Mouse (Mus musculus) left cerebral cortex, postnatal 4 days (tissue): ENCODE measurements around the gene Flt3l. TPM values are rescaled to one million over a fixed set of nuclear protein-coding genes. Genes with fewer than 3 reads are reported as not detected.
"Not testable (repeated sequence)": the region's sequence is repeated elsewhere in the genome, so short reads cannot be mapped to it uniquely, and the experiment has no call there.

Experiments used
- DNase-seq: peaks from one replicate; pipeline ENCODE4 v3.0.0-alpha.2; 2022
- intact Hi-C: fragments of 180-260 bp; cut with DNase I; formaldehyde crosslinking; loops from one replicate; pipeline ENCODE4 v1.15.1; 2025
- total RNA-seq, 2 experiments: library from RNA; stranded (reverse); gene quantifications; 2 replicates each; pipeline ENCODE4 v1.2.3; 2021

Gene Flt3l
- total RNA-seq, 2 experiments from 2014 or later: 2.8 to 3.0 TPM

- intact Hi-C loops: no loop called here
- DNase-seq: no peak
These were observed 9.9 kb downstream of the Flt3l start for GRCm38 (mm10) chr7:45126147-45126843.

DNA sequence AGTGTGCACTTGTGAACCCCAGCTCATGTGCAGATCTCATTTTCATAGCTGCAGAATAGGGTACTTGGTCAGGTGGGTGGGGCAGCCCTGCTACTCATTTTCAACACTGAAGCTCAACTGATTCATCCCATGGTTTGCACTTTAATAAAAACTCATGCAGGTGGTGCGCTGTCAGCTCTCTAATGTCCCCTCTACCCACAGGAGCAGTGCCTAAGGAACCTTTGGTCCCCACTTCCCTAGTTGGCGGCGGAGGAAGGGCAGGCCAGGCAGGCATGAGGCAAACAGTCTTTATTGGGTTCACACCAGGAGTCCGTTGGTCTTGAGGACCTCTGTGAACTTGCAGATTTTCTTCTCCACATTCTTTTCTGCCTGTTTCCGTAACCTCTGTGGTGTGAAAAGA, 10.6 kb downstream of the Flt3l start:
- intact Hi-C loops, DNase-seq: not testable (repeated sequence)

DNA sequence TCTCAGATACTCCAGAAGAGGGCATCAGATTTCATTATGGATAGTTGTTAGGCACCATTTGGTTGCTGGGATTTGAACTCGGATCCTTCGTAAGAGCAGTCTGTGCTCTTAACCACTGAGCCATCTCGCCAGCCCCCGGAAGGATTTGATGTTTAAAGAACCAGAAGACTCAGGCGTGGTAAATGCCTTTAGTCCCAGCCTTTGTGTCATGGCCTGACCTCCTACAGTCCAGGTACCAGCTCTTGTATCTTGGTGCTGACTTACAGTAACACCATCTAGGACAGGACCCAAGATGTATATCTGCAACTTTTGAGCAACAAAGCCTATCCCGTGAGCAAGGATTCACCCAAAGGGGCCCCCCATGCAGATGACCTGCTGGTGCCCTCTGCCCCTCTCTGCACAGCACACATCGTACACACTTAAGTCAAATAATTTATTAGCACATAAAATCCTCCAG, 11.1 kb downstream of the Flt3l start:
- no peak for DNase-seq
- intact Hi-C loops: no loop called here

- peak; percentile 99 for DNase-seq
- intact Hi-C loops: no loop called here
These were observed 11.7 kb downstream of the Flt3l start, which contains the start of gene Rps11 for GRCm38 (mm10) chr7:45124224-45125143. Gene Rps11, minus strand, starts transcription at chr7:45124439.

DNA sequence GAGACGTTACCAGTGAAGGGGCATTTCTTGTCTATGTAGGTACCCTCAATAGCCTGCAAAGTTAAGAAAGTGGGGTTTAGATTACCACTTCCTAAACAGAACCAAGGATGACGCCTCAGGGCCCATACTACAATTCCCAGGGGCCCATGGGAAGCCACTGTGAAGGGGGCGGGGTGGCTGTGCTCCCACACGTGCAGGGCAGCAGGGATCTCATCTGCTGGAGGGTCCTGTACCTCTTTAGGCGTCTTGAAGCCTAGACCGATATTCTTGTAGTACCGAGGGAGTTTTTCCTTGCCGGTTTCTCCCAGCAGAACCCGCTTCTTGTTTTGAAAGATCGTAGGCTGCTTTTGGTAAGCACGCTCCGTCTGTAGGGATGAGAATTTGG, 13.1 kb downstream of the Flt3l start:
- intact Hi-C loops: no loop called here
- peak; percentile 48 for DNase-seq

DNA sequence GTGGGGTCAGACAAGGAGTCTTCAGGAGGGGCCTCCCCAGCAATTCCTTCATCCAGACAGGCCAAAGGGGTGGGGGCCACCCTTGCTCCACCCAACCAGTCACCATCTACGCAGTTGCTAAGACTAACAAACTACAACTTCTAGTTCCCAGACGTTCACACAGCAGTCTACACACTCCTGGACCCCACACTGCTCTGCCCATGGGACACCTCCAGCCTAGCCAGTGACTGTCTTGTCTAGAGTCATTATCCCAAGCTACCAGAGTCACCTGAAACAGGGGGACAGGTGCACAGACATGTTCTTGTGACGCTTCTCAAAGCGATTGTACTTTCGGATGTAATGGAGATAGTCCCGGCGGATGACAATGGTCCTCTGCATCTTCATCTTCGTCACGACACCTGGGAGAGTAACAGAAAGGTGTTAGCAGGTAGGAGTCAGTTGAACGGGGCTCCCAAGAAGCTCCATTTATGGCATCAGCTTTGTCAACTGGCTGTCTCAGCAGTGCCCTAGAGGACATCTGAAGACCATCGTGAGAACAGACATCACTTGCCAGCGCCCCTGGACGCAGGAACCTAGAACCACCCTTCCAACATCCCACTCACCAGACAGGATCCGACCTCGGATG, 13.6 kb downstream of the Flt3l start:
- DNase-seq: no peak
- intact Hi-C loops: no loop called here

DNA sequence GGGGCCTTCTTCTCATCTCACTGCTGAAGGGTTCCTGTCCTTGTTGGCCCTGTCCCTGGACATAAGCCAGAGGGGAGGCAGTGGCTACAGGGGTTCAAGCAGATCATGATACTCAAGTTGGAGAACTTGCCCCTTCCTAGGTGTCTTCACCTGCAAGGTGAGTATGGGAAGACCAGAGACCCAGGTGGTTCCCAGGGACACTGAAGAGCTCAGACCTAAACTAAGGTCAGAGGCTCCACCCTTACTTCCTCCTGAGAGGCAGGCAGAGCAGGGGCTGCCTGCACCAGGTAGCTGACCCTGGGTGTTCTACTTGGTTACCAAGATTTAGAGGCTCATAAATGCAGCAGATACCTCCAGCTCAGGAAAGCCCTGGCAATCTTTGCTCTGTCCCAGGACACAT, 14.3 kb downstream of the Flt3l start:
- DNase-seq: no peak
- intact Hi-C loops: no loop called here

DNA sequence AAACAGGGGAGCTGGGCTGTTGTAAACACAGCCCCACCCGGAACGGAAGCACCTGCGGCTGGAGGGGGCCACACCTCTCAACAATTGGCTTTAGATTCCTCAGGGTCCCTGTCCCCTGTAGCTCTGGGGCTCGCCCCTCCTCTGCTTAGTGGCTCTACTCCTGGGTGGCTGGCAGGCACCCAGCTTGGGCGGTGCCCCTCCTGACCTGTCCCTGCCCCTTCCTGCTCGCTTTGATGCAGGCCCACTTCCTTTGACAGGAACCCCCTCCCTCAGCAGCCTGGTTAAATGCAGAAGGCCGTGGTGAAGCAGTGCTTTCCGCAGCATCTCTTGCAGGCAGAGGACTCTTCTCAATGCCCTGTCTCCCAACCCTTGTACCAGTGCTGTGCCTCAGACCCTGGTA, 14.8 kb downstream of the Flt3l start:
- intact Hi-C loops: no loop called here
- DNase-seq: no peak

DNA sequence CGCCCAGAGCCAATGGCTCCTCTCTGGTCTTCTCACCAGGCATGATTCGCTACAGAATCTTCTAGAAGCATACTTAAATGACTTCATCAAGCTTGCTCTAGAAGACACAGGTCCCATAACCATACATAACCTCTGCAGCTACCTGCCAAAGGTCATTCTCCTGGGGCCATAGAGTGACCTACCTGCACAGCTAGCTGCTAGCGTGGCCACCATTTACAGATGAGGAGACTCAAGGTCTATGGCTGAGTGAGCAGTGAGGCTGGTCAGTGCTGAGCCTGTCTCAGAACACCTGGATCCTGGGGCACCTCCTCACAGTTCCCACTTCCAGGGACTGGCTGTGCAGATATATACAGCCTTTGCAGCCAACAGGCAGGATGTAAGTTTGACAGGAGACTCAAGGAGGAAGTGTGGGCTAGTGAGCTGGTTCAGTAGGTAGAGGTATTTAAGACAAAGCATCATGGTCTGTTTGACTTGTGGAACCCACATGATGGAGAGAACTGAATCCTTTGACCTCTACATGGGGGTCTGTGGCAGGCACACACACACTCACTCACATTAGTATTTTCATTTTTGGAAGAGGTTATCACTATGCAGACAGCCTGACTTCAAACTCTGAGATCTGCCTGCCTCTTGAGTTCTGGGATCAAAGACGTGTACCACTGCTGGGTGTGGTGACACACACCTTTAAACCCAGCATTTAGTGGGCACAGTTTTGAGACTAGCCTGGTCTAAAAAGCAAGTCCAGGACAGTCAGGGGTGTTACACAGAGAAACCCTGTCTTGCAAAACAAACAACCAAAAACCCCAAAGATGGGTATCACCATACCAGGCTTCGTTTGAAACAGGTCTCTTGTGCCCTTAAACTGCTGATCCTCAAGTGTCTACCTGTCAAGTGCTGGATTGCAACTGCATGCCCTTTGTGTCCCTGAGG, 16.2 kb downstream of the Flt3l start:
- intact Hi-C loops: no loop called here

DNA sequence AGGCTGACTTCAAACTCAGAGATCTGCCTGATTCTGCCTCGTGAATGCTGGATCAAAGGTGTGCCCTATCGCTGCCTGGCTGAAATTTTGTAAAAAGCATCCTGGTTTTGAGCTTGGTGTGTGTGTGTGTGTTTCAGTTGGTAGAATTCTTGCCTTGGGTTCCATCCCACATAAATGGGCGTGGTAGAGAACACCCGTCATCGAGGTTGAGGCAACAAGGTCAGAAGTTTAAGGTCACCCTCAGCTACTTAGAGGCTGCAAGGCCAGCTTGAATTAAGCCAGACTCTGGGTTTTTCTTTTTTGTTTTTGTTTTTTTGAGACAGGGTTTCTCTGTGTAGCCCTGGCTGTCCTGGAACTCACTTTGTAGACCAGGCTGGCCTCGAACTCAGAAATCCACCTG, 17.9 kb downstream of the Flt3l start:
- DNase-seq: no peak
- intact Hi-C loops: no loop called here

More for the DNA sequence above, 16.2 kb downstream of the Flt3l start:
- DNase-seq: no peak

DNA sequence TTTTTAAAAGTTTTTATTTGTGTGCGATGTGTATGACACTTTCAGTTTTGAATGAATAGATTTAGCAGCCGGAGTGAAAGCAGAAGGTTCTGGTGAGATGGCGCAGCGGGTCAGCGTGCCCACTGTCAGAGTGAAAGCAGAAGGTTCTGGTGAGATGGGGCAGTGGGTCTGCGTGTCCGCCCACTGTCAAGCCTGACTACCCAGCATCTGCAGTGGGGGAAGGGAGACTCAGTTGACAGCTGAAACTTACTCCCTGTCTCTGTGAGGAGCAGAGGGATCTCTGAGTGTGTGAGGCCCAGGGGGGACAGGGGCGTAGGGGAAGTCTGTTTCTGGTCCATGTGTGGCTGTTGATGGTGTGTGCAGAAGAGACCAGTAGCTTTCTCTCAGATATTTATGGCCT, 18.7 kb downstream of the Flt3l start:
- no peak for DNase-seq
- intact Hi-C loops: no loop called here

GRCm38 (mm10) chr7:45113476-45113875, 22.8 kb downstream of the Flt3l start:
- intact Hi-C loops: no loop called here
- DNase-seq: no peak

DNA sequence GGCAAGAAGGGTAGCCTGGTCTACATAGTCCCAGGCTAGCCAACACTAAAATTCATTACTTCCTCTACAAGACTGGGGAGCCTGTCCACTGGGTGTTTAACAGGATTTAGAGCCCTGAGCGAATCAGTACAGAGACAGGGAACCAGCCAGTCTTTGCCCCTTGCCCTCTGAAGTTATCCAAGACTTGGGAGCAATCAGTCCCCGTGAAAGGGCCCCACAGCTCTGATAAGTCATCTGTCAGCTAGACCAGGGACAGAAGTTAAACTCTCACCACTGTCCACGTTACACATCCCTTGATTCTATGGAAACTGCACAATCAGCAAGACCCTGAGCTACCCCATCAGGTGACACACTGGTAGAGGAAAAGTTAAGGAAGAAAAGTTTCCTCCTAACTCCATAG, 23.7 kb downstream of the Flt3l start:
- intact Hi-C loops: no loop called here

GRCm38 (mm10) chr7:45111940-45112339, 24.3 kb downstream of the Flt3l start:
- DNase-seq: no peak
- intact Hi-C loops: no loop called here

More for the DNA sequence above, 23.7 kb downstream of the Flt3l start:
- DNase-seq: no peak

- intact Hi-C loops, DNase-seq: not testable (repeated sequence)
These were observed 26.1 kb downstream of the Flt3l start for GRCm38 (mm10) chr7:45110089-45110488.

DNA sequence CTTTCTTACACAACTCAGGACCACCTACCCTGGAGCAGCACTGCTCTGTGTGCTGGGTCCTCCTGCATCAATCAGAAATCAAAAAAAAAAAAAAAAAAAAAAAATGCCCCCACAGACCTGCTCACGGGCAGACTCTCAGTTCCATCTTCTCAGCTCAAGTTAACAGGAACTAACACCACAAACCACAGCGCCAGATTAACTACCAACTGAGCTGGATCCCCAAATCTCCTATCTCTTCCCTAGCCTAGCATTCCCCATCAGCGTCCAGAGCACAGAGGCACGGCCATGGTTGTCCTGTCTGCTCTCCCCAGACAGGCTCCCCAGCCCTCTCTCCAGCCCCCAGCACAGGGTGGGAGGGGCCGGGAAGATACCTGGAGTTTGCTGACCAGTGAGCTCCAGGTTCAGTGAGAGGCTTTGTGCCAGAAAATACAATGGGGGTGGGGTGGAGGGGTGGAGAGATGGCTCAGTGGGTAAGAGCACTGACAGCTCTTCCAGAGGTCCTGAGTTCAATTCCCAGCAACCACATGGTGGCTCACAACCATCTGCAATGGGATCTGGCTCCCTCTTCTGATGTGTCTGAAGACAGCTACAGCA, 29.1 kb downstream of the Flt3l start:
- intact Hi-C loops: no loop called here
- no peak for DNase-seq

GRCm38 (mm10) chr7:45106441-45106840, 29.8 kb downstream of the Flt3l start:
- DNase-seq: no peak
- intact Hi-C loops: no loop called here

- intact Hi-C loops: no loop called here
- no peak for DNase-seq
These were observed 30.7 kb downstream of the Flt3l start for GRCm38 (mm10) chr7:45105491-45105890.

- intact Hi-C loops: no loop called here
- DNase-seq: no peak
These were observed 31.3 kb downstream of the Flt3l start for GRCm38 (mm10) chr7:45104941-45105340.

GRCm38 (mm10) chr7:45103652-45104180, 32.5 kb downstream of the Flt3l start, which contains the start of gene Fcgrt:
Gene Fcgrt, minus strand, starts transcription at chr7:45103851.
- intact Hi-C loops: no loop called here
- DNase-seq: peak; percentile 75
